Comparison of ENCODE assay signal across 7 mouse cellular contexts in genomic region chr1:57995432-57996132, GRCm38 (mm10). TPM values are rescaled to one million over a fixed set of nuclear protein-coding genes. Genes with fewer than 3 reads are reported as not detected.
DNase-seq lines count a peak whose midpoint lies in the region; ATAC-seq and TF ChIP-seq lines count a peak whose summit lies in the region.

Gene Sgo2a (plus strand): TSS chr1:57995971.

- H3K4me1 ChIP-seq in embryonic facial prominence, embryonic 10.5 days: peaks cover 20% of the 10 kb centered on the region
- H3K4me1 ChIP-seq in intestine, postnatal 0 days (replicated peaks; ENCODE audit: control insufficient read depth, insufficient read depth, low read length): no peaks in the 10 kb centered on the region; the same call in 1 of the 2 replicates
- peaks cover 14% of the 10 kb centered on the region for H3K4me1 ChIP-seq in midbrain, embryonic 12.5 days
- no peaks in the 10 kb centered on the region for H3K4me1 ChIP-seq in small intestine, adult 2 months (ENCODE audit: control insufficient read depth, insufficient read depth, insufficient read length, low read length)

- peak within 1 kb of the TSS; percentile 61 for H3K9ac ChIP-seq in intestine, postnatal 0 days (ENCODE audit: low read depth, low read length)
- peak within 1 kb of the TSS; percentile 77 for H3K9ac ChIP-seq in midbrain, embryonic 12.5 days (replicated peaks)

- peak; percentile 32; the same call in 1 of the 2 replicates for TF ChIP-seq POLR2A in small intestine, adult 2 months (IDR thresholded peaks at IDR 0.05; ENCODE audit: low read depth, low read length)

- no peaks in the 10 kb centered on the region for H3K27me3 ChIP-seq in embryonic facial prominence, embryonic 10.5 days (replicated peaks; ENCODE audit: low read depth, poor library complexity, severe bottlenecking)
- H3K27me3 ChIP-seq in intestine, postnatal 0 days (replicated peaks; ENCODE audit: control insufficient read depth, insufficient read depth, low read length): no peaks in the 10 kb centered on the region
- H3K27me3 ChIP-seq in midbrain, embryonic 12.5 days: no peaks in the 10 kb centered on the region
- H3K27me3 ChIP-seq in small intestine, adult 2 months (ENCODE audit: control insufficient read depth, insufficient read depth, low read length): no peaks in the 10 kb centered on the region

- H3K4me3 ChIP-seq in embryonic facial prominence, embryonic 10.5 days: peak within 1 kb of the TSS; percentile 93
- peak within 1 kb of the TSS; percentile 78 for H3K4me3 ChIP-seq in intestine, postnatal 0 days (ENCODE audit: low read depth, low read length)
- peak within 1 kb of the TSS; percentile 92 for H3K4me3 ChIP-seq in midbrain, embryonic 12.5 days
- H3K4me3 ChIP-seq in small intestine, adult 2 months (ENCODE audit: low read depth, low read length): peak within 1 kb of the TSS; percentile 84

- intact Hi-C loops in left cerebral cortex, postnatal 4 days (cut with DNase I): no loop called here

- no peak for TF ChIP-seq CTCF in intestine, postnatal 0 days (IDR thresholded peaks at IDR 0.05; ENCODE audit: low read depth)
- TF ChIP-seq CTCF in small intestine, adult 2 months (IDR thresholded peaks at IDR 0.05; ENCODE audit: extremely low read depth, insufficient read length, insufficient replicate concordance, low read depth, low read length): no peak

- peak within 1 kb of the TSS; percentile 90 for H3K4me2 ChIP-seq in intestine, postnatal 0 days (replicated peaks; ENCODE audit: low read depth)
- peak within 1 kb of the TSS; percentile 62 for H3K4me2 ChIP-seq in midbrain, embryonic 12.5 days (replicated peaks)

- peak; percentile 94 for ATAC-seq in intestine, postnatal 0 days
- peak; percentile 98 for ATAC-seq in midbrain, embryonic 12.5 days (ENCODE audit: low FRiP score, low read depth)

- 7% methylated on average over 30 of the region's 30 CpGs for WGBS in embryonic facial prominence, embryonic 10.5 days
- 6% methylated on average over 30 of the region's 30 CpGs for WGBS in intestine, postnatal 0 days
- WGBS in midbrain, embryonic 12.5 days: 6% methylated on average over 30 of the region's 30 CpGs
- 6% methylated on average over 30 of the region's 30 CpGs for WGBS in small intestine, adult 2 months

- H3K9me3 ChIP-seq in embryonic facial prominence, embryonic 10.5 days: no peaks in the 10 kb centered on the region
- H3K9me3 ChIP-seq in intestine, postnatal 0 days (ENCODE audit: control insufficient read depth): no peaks in the 10 kb centered on the region
- no peaks in the 10 kb centered on the region for H3K9me3 ChIP-seq in midbrain, embryonic 12.5 days

- H3K27ac ChIP-seq in embryonic facial prominence, embryonic 10.5 days (replicated peaks): peak within 1 kb of the TSS; percentile 96
- no peak within 1 kb of the TSS; the same call in 1 of the 2 replicates for H3K27ac ChIP-seq in intestine, postnatal 0 days (ENCODE audit: low read depth, low read length)
- H3K27ac ChIP-seq in midbrain, embryonic 12.5 days (replicated peaks): peak within 1 kb of the TSS; percentile 86
- 0 out of 2 replicates have a peak within 1 kb of the TSS, but pooled peaks have one; percentile 7 for H3K27ac ChIP-seq in small intestine, adult 2 months (ENCODE audit: insufficient read depth, low read depth, low read length)

- peaks cover 19% of the 10 kb centered on the region for H3K36me3 ChIP-seq in embryonic facial prominence, embryonic 10.5 days (replicated peaks)
- no peaks in the 10 kb centered on the region for H3K36me3 ChIP-seq in intestine, postnatal 0 days (ENCODE audit: control insufficient read depth, insufficient read depth)
- H3K36me3 ChIP-seq in midbrain, embryonic 12.5 days: 0 out of 2 replicates have a peak, but pooled peaks cover 9% of the 10 kb centered on the region
- H3K36me3 ChIP-seq in small intestine, adult 2 months (ENCODE audit: control insufficient read depth, insufficient read depth, low read length): 0 out of 2 replicates have a peak, but pooled peaks cover 1% of the 10 kb centered on the region

- DNase-seq in adrenal gland, postnatal 10 days: peak; percentile 94
- DNase-seq in embryonic facial prominence, embryonic 10.5 days (ENCODE audit: low spot score): peak; percentile 97
- DNase-seq in gonadal fat pad, adult 2 months (ENCODE audit: low read depth): peak; percentile 51
- peak; percentile 96 for DNase-seq in left cerebral cortex, postnatal 4 days

RNA-seq across cellular contexts. Expression of gene Sgo2a, which starts in this region (rescaled TPM):
- 1 to 10 TPM; 4.8 to 6.0 TPM for total RNA-seq in adrenal gland, postnatal 10 days (2021)
- polyA plus RNA-seq in embryonic facial prominence, embryonic 10.5 days (2016; fragmentation: Nextera tagmentation; extraction: Ambion mirVana): 20.9 and 22.4 TPM in 2 replicates
- 0.22 and 0.31 TPM in 2 replicates for polyA plus RNA-seq in gonadal fat pad, adult 2 months (2012; rRNA removed)
- 3.3 and 4.4 TPM in 2 replicates for polyA plus RNA-seq in intestine, postnatal 0 days (2015; fragmentation: Nextera tagmentation; extraction: Ambion mirVana)
- total RNA-seq in left cerebral cortex, postnatal 4 days (2021): 1 to 10 TPM; 2.1 to 2.9 TPM
- polyA plus RNA-seq in midbrain, embryonic 12.5 days (2016; fragmentation: Nextera tagmentation; extraction: Ambion mirVana): 21.7 and 23.5 TPM in 2 replicates
- polyA plus RNA-seq in small intestine, adult 2 months (2012; rRNA removed): 0.17 and 0.37 TPM in 2 replicates

Comparison
In these comparisons a context has a peak if more than half of its experiments do, and no peak if none do; other contexts are left out.
1. Peak in DNase-seq in gonadal fat pad, adult 2 months; RNA of the gene not detected or under 1 TPM.